Mouse (Mus musculus) cortical plate, adult 2 months (tissue): ENCODE results near the gene Chid1.

Source experiments
- CTCF ChIP-seq: fragments of 200-500 bp; IDR thresholded peaks from 2 replicates; pipeline ENCODE4 v1.5.1; 2011; ENCODE audit warnings: mild to moderate bottlenecking, control low read depth, low read length; ENCODE audit not compliant: insufficient read depth; ENCODE audit errors: extremely low read depth
- POLR2A ChIP-seq: fragments of 200-500 bp; IDR thresholded peaks from 2 replicates; pipeline ENCODE4 v1.6.1; 2011; ENCODE audit warnings: mild to moderate bottlenecking, low read length, control low read depth; ENCODE audit not compliant: insufficient read depth; ENCODE audit errors: extremely low read depth

- TF ChIP-seq POLR2A, result peak; percentile 36; the same call in 1 of the 2 replicates
- TF ChIP-seq CTCF, result no peak
Observed at GRCm38 (mm10) chr7:141467230-141468030, 72.2 kb downstream of the Chid1 start, which contains the start of gene Cd151.
